Mouse (Mus musculus) limb, embryonic 12.5 days (tissue): Measurements from ENCODE around the gene Prkd1. TPM values are rescaled to one million over a fixed set of nuclear protein-coding genes. Genes with fewer than 3 reads are reported as not detected.
"Not testable (repeated sequence)": the region's sequence is repeated elsewhere in the genome, so short reads cannot be mapped to it uniquely, and the experiment has no call there.

ENCODE experiments used
- ATAC-seq: fragments of 200-750 bp; cut with Nextera tagmentation; 2 replicates; pipeline ENCODE4 v1.8.0; 2017; ENCODE audit warnings: low read depth, moderate TSS enrichment; ENCODE audit not compliant: insufficient number of reproducible peaks, insufficient read depth, low FRiP score, low TSS enrichment
- H3K27ac ChIP-seq: fragments of 300-500 bp; sonication (generic); 2 replicates; pipeline ENCODE4 v1.5.1; 2016; ENCODE audit warnings: mild to moderate bottlenecking, moderate library complexity
- H3K27me3 ChIP-seq: fragments of 300-500 bp; sonication (generic); 2 replicates; pipeline ENCODE4 v1.6.1; 2016; ENCODE audit warnings: mild to moderate bottlenecking, moderate library complexity
- H3K36me3 ChIP-seq: fragments of 300-500 bp; sonication (generic); 2 replicates; pipeline ENCODE4 v1.6.1; 2016; ENCODE audit warnings: mild to moderate bottlenecking, moderate library complexity
- H3K4me1 ChIP-seq: fragments of 300-500 bp; sonication (generic); replicated peaks from 2 replicates; pipeline ENCODE4 v1.6.1; 2016
- H3K4me2 ChIP-seq: fragments of 300-500 bp; sonication (generic); 2 replicates; pipeline ENCODE4 v1.6.1; 2016; ENCODE audit warnings: mild to moderate bottlenecking, moderate library complexity
- H3K4me3 ChIP-seq: fragments of 300-500 bp; sonication (generic); replicated peaks from 2 replicates; pipeline ENCODE4 v1.5.1; 2016; ENCODE audit warnings: mild to moderate bottlenecking
- H3K9ac ChIP-seq: fragments of 300-500 bp; sonication (generic); replicated peaks from 2 replicates; pipeline ENCODE4 v1.6.1; 2016; ENCODE audit warnings: mild to moderate bottlenecking, moderate library complexity
- H3K9me3 ChIP-seq: fragments of 300-500 bp; sonication (generic); 2 replicates; pipeline ENCODE4 v1.6.1; 2016; ENCODE audit warnings: mild to moderate bottlenecking, moderate library complexity
- WGBS: fragments of 180-500 bp; shearing (Covaris S2); methylation state at CpG from one replicate; pipeline ENCODE4 v1.1.7; 2016; 5-methylcytosine and 5-hydroxymethylcytosine counted together
- polyA plus RNA-seq: library from polyadenylated mRNA; unstranded; fragments of >200 nt; fragmentation: Nextera tagmentation; extraction: Ambion mirVana; gene quantifications from 2 replicates; pipeline ENCODE4 v1.2.1, GENCODE M21; 2016

The Prkd1 gene
- 5.7 and 6.0 TPM in 2 replicates for polyA plus RNA-seq

GRCm38 (mm10) chr12:50648671-50649541 lies at the start of gene Prkd1:
Prkd1 (minus strand) TSS chr12:50649098.
- no peaks in the 10 kb centered on the region for H3K27me3 ChIP-seq
- under 1% methylated on average over 106 of the region's 114 CpGs for WGBS
- H3K36me3 ChIP-seq = no peaks in the 10 kb centered on the region
- peak within 1 kb of the TSS; percentile 85 for H3K27ac ChIP-seq
- H3K9me3 ChIP-seq = no peaks in the 10 kb centered on the region
- peak within 1 kb of the TSS; percentile 86 for H3K4me2 ChIP-seq
- H3K4me3 ChIP-seq = peak within 1 kb of the TSS; percentile 78
- H3K9ac ChIP-seq = peak within 1 kb of the TSS; percentile 83
- ATAC-seq = peak; percentile 93
- H3K4me1 ChIP-seq = peaks cover 11% of the 10 kb centered on the region

GRCm38 (mm10) chr12:50697492-50697891 lies 48.6 kb upstream of the Prkd1 start:
- H3K4me2 ChIP-seq = no peak overlapping the region
- H3K27ac ChIP-seq = no peak overlapping the region
- no peak overlapping the region for H3K4me3 ChIP-seq
- H3K9ac ChIP-seq = no peak overlapping the region
- 12% methylated on average over 3 of the region's 3 CpGs for WGBS
- no peaks in the 10 kb centered on the region for H3K27me3 ChIP-seq
- H3K9me3 ChIP-seq = no peaks in the 10 kb centered on the region
- H3K36me3 ChIP-seq = no peaks in the 10 kb centered on the region
- H3K4me1 ChIP-seq = no peaks in the 10 kb centered on the region; the same call in 1 of the 2 replicates
- no peak for ATAC-seq

- H3K4me1 ChIP-seq = peaks cover 11% of the 10 kb centered on the region
- H3K4me3 ChIP-seq = peak overlapping the region; percentile 78
- whole genome bisulfite sequencing = under 1% methylated on average over 16 of the region's 16 CpGs
- no peaks in the 10 kb centered on the region for H3K9me3 ChIP-seq
- H3K27me3 ChIP-seq = no peaks in the 10 kb centered on the region
- no peak; the same call in 1 of the 2 replicates for ATAC-seq
- H3K9ac ChIP-seq = peak overlapping the region; percentile 83
- H3K4me2 ChIP-seq = peak overlapping the region; percentile 86
- peak overlapping the region; percentile 85 for H3K27ac ChIP-seq
- H3K36me3 ChIP-seq = no peaks in the 10 kb centered on the region
Observed at GRCm38 (mm10) chr12:50648176-50648670, 675 bp downstream of the Prkd1 start.

- H3K27ac ChIP-seq = no peak overlapping the region
- peak overlapping the region; percentile 86 for H3K4me2 ChIP-seq
- WGBS = 92% methylated on average over 4 of the region's 4 CpGs
Observed at GRCm38 (mm10) chr12:50646857-50647256, 2.0 kb downstream of the Prkd1 start.

GRCm38 (mm10) chr12:50642671-50643070 lies 6.2 kb downstream of the Prkd1 start:
- no peak overlapping the region for H3K4me3 ChIP-seq
- H3K4me1 ChIP-seq = peaks cover 4% of the 10 kb centered on the region
- no peaks in the 10 kb centered on the region for H3K27me3 ChIP-seq
- H3K9me3 ChIP-seq = 0 out of 2 replicates have a peak, but pooled peaks cover 4% of the 10 kb centered on the region
- WGBS = 67% methylated on average over 5 of the region's 5 CpGs
- no peak for ATAC-seq
- no peak overlapping the region for H3K4me2 ChIP-seq
- no peak overlapping the region for H3K9ac ChIP-seq
- H3K36me3 ChIP-seq = no peaks in the 10 kb centered on the region
- H3K27ac ChIP-seq = no peak overlapping the region

More at GRCm38 (mm10) chr12:50646857-50647256, 2.0 kb downstream of the Prkd1 start:
- no peak overlapping the region for H3K4me3 ChIP-seq
- ATAC-seq = no peak
- no peaks in the 10 kb centered on the region for H3K27me3 ChIP-seq
- H3K36me3 ChIP-seq = no peaks in the 10 kb centered on the region
- H3K9ac ChIP-seq = no peak overlapping the region
- peaks cover 11% of the 10 kb centered on the region for H3K4me1 ChIP-seq
- no peaks in the 10 kb centered on the region for H3K9me3 ChIP-seq

GRCm38 (mm10) chr12:50640171-50640570 lies 8.7 kb downstream of the Prkd1 start:
- Histone ChIP-seq H3K36me3 (no peaks in the 10 kb centered on the region), H3K27me3 (no peaks in the 10 kb centered on the region), H3K9ac (no peak overlapping the region), H3K4me1 (no peaks in the 10 kb centered on the region), H3K4me2 (no peak overlapping the region), H3K27ac (no peak overlapping the region), H3K4me3 (no peak overlapping the region), H3K9me3 (0 out of 2 replicates have a peak, but pooled peaks cover 4% of the 10 kb centered on the region)
- WGBS = 83% methylated on average over 4 of the region's 4 CpGs
- ATAC-seq = no peak

- H3K9ac ChIP-seq = no peak overlapping the region
- H3K27ac ChIP-seq = no peak overlapping the region
- H3K4me2 ChIP-seq = no peak overlapping the region
- H3K36me3 ChIP-seq = no peaks in the 10 kb centered on the region
- H3K9me3 ChIP-seq = 0 out of 2 replicates have a peak, but pooled peaks cover 4% of the 10 kb centered on the region
- H3K27me3 ChIP-seq = no peaks in the 10 kb centered on the region
- H3K4me1 ChIP-seq = no peaks in the 10 kb centered on the region
- no peak overlapping the region for H3K4me3 ChIP-seq
- WGBS = 64% methylated on average over 6 of the region's 6 CpGs
- no peak for ATAC-seq
Observed at GRCm38 (mm10) chr12:50634436-50634835, 14.5 kb downstream of the Prkd1 start.

GRCm38 (mm10) chr12:50626100-50626499 lies 22.8 kb downstream of the Prkd1 start:
- H3K4me2 ChIP-seq, H3K9me3 ChIP-seq, H3K4me3 ChIP-seq, H3K27me3 ChIP-seq, H3K4me1 ChIP-seq, H3K36me3 ChIP-seq, H3K9ac ChIP-seq, H3K27ac ChIP-seq, ATAC-seq: not testable (repeated sequence)
- 65% methylated on average over 2 of the region's 2 CpGs for WGBS

GRCm38 (mm10) chr12:50624175-50624574 lies 24.7 kb downstream of the Prkd1 start:
- Histone ChIP-seq H3K36me3 (no peaks in the 10 kb centered on the region), H3K9ac (no peak overlapping the region), H3K4me2 (no peak overlapping the region), H3K9me3 (no peaks in the 10 kb centered on the region), H3K4me3 (no peak overlapping the region), H3K27me3 (no peaks in the 10 kb centered on the region), H3K4me1 (no peaks in the 10 kb centered on the region), H3K27ac (no peak overlapping the region)
- 66% methylated on average over 4 of the region's 4 CpGs for WGBS
- no peak for ATAC-seq

- Histone ChIP-seq H3K4me1 (no peaks in the 10 kb centered on the region), H3K27me3 (no peaks in the 10 kb centered on the region), H3K9ac (no peak overlapping the region), H3K9me3 (no peaks in the 10 kb centered on the region), H3K27ac (no peak overlapping the region), H3K4me3 (no peak overlapping the region), H3K4me2 (no peak overlapping the region), H3K36me3 (no peaks in the 10 kb centered on the region)
- no peak for ATAC-seq
- WGBS = 100% methylated on average over 1 of the region's 1 CpGs
Observed at GRCm38 (mm10) chr12:50615852-50616251, 33.0 kb downstream of the Prkd1 start.

- H3K36me3 ChIP-seq = no peaks in the 10 kb centered on the region
- H3K27me3 ChIP-seq = no peaks in the 10 kb centered on the region
- H3K9me3 ChIP-seq = no peaks in the 10 kb centered on the region
- no peak overlapping the region for H3K9ac ChIP-seq
- no peak overlapping the region for H3K4me3 ChIP-seq
- 82% methylated on average over 6 of the region's 6 CpGs for WGBS
- ATAC-seq = no peak
- H3K4me1 ChIP-seq = no peaks in the 10 kb centered on the region
- no peak overlapping the region for H3K4me2 ChIP-seq
- H3K27ac ChIP-seq = no peak overlapping the region
Observed at GRCm38 (mm10) chr12:50614341-50614740, 34.6 kb downstream of the Prkd1 start.
